Mouse (Mus musculus): ENCODE measurements around the gene Leng9.
A peak's percentile ranks its signal among the peaks of the same experiment; 100 is the strongest.

Gene Leng9

GRCm38 (mm10) chr7:4122783-4123182 is 27.4 kb downstream of the Leng9 start:
- no peak for DNase-seq

- peak; percentile 36 for DNase-seq
Measured at GRCm38 (mm10) chr7:4122076-4122768, 28.0 kb downstream of the Leng9 start.

GRCm38 (mm10) chr7:4119976-4120921 is 29.9 kb downstream of the Leng9 start:
- peak; percentile 66 for DNase-seq

- peak; percentile 76 for DNase-seq
Measured at GRCm38 (mm10) chr7:4119344-4119902, 30.8 kb downstream of the Leng9 start, which contains the start of gene Ttyh1. Ttyh1 (plus strand) TSS chr7:4119408.

- peak; percentile 16 for DNase-seq
Measured at GRCm38 (mm10) chr7:4117050-4117814, 32.9 kb downstream of the Leng9 start.

- peak; percentile 28 for DNase-seq
Measured at GRCm38 (mm10) chr7:4111766-4112165, 38.4 kb downstream of the Leng9 start.

GRCm38 (mm10) chr7:4103411-4103810 is 46.8 kb downstream of the Leng9 start:
- DNase-seq, result no peak

GRCm38 (mm10) chr7:4101144-4101543 is 49.0 kb downstream of the Leng9 start:
- DNase-seq, result no peak

- no peak for DNase-seq
Measured at GRCm38 (mm10) chr7:4098832-4099231, 51.3 kb downstream of the Leng9 start.

GRCm38 (mm10) chr7:4098301-4098700 is 51.9 kb downstream of the Leng9 start:
- DNase-seq, result no peak
